Mouse (Mus musculus): Measurements from ENCODE around the gene Zcchc2. TPM values are rescaled to one million over a fixed set of nuclear protein-coding genes. Genes with fewer than 3 reads are reported as not detected.

Zcchc2 gene
- 14.1 TPM for polyA plus RNA-seq (2021)

DNA sequence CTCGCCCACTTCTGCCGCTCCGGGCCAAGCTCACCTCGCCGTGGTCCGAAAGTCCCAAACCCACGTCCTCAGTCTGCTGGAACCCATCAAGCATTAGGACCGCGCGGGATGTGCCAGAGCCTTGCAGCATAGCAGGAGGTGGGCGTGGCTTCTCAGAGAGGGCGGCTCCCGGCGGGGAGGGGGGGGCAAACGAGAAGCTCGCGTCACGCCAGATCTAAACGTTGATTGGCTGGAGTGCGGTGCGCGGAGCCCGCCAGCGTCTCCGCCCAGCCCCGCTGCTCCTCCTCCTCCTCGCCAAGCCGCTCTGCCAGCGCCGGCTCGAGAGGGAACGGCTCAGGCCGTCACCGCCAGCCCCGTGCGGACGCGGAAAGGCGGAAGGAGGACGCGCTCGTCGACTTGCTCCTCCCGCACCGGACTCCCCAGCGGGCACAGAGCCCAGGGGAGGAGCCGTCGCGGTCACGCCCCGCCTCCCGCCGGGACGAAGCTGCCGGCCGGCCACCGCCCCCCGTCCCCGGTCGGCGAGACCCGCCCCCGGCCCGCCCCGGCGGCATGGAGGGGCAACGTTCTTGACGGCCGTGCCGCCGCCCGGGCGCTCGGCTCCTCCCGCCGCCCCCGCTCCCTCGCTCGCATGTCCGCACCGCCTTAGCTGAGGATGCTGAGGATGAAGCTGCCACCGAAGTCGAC is at the start of gene Zcchc2:
Gene Zcchc2, plus strand, starts transcription at position 269 of the 684 bp plus-strand sequence.
- in situ Hi-C loops (cut with MboI; ENCODE audit: low pct_unique_long_range_greater_than_20kb) = no loop called here
- TF ChIP-seq CTCF (IDR thresholded peaks at IDR 0.05) = no peak
- POLR2A ChIA-PET = interaction anchor here (1.3 to 1.8 kb wide), 3 partner anchors 13 to 98 kb away, joined by 4 to 6 read pairs (median 5); no protein-coding TSS in a partner anchor
- DNase-seq (ENCODE audit: low read depth, low spot score) = peak; percentile 83
- H3K27me3 ChIP-seq = no peaks in the 10 kb centered on the region
- peak; percentile 94 for ATAC-seq
- CTCF ChIA-PET = interaction anchor here (1.2 kb wide), 1 partner anchor 82 kb away, joined by 3 read pairs; no protein-coding TSS in a partner anchor

GRCm38 (mm10) chr1:105944927-105945580 is 45.2 kb upstream of the Zcchc2 start:
- TF ChIP-seq CTCF (IDR thresholded peaks at IDR 0.05) = no peak
- DNase-seq (ENCODE audit: low read depth, low spot score) (no peak), ATAC-seq (no peak)
- ChIA-PET CTCF (interaction anchor here (0.8 to 1.2 kb wide), 3 partner anchors 11 to 56 kb away, joined by 3 to 4 read pairs (median 3); no protein-coding TSS in a partner anchor), POLR2A (no interaction called here)
- no peaks in the 10 kb centered on the region for H3K27me3 ChIP-seq
- in situ Hi-C loops (cut with MboI; ENCODE audit: low pct_unique_long_range_greater_than_20kb) = no loop called here

DNA sequence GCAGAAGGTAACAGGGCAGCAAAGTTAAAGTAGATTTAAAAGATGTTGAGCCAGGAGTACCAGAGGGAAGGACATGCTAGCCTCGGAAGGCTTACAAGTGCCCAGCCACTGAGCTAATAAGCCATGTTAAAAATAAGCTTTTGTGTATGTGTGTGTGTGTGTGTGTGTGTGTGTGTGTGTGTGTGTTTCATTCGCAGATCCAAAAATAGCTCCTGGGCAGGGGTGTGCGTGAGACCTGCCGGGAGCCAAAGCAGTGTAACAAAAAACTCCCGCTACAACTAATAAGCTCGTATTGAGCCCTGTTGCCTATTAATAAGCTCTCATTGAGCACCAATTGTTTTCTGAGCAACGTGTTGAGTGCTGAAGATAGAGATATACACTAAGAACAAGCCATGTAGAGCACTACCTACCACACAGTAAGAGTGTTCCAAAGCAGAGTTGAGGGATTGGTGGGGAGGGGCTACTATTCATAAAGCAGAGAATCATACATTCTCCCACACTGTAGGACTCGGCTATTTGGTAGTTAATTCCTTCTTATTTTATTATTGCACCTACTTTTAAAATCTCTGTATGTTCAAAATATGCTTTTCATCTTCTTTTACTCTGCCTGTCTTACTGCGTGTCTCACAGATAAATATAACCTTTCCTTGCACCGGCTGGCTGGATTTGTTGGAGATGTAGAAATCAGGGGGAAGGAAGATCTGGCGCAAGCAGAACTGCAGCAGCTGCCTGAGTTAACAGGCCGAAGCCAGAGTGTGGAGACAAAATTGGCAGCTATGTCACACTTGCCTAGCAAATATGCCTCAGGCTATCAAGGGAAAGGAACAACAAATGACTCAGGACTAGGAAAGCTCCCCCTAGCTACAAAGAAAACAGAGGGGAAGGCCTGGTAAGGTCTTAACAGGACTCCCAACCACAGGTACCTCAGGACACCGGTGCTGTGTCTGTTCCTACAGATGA is 43.3 kb upstream of the Zcchc2 start:
- ChIA-PET CTCF (interaction anchor here (0.8 to 1.3 kb wide), 4 partner anchors 9 to 56 kb away, joined by 3 to 4 read pairs (median 3); no protein-coding TSS in a partner anchor), POLR2A (no interaction called here)
- TF ChIP-seq CTCF (IDR thresholded peaks at IDR 0.05) = no peak
- in situ Hi-C loops (cut with MboI; ENCODE audit: low pct_unique_long_range_greater_than_20kb) = no loop called here
- peak; percentile 86 for DNase-seq (ENCODE audit: low read depth, low spot score)
- ATAC-seq = peak; percentile 97
- H3K27me3 ChIP-seq = no peaks in the 10 kb centered on the region

DNA sequence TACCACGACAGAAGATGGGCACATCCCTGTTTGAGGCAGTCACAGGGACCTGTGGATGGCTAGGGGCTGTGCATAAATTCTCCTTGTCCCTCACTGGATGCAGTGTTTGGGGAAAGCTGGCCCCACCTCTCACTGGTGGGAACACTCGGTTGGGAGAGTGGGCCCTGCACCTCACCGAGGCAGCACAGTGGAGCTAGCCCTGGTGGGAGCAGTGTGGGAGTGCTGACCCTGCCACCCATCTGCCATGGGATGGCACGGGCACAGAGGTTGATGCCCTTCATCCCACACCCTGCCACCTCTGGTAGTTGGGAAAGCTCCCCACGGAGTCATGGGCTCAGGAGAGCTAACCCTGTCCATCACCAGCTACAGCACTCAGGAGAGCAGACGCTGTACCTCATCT is 41.9 kb upstream of the Zcchc2 start:
- no peak for ATAC-seq

GRCm38 (mm10) chr1:105953588-105953987 is 36.6 kb upstream of the Zcchc2 start:
- ATAC-seq = no peak
- in situ Hi-C loops (cut with MboI; ENCODE audit: low pct_unique_long_range_greater_than_20kb) = no loop called here
- TF ChIP-seq CTCF (IDR thresholded peaks at IDR 0.05) = no peak
- POLR2A ChIA-PET = no interaction called here
- no peaks in the 10 kb centered on the region for H3K27me3 ChIP-seq
- CTCF ChIA-PET = interaction anchor here (1.0 to 1.6 kb wide), 3 partner anchors 9 to 21 kb away, joined by 3 to 4 read pairs (median 4); no protein-coding TSS in a partner anchor
- no peak for DNase-seq (ENCODE audit: low read depth, low spot score)

More for the DNA sequence above, 41.9 kb upstream of the Zcchc2 start:
- POLR2A ChIA-PET = interaction anchor here (1.3 kb wide), 1 partner anchor 11 kb away, joined by 3 read pairs; no protein-coding TSS in a partner anchor
- no peaks in the 10 kb centered on the region for H3K27me3 ChIP-seq
- no peak for TF ChIP-seq CTCF (IDR thresholded peaks at IDR 0.05)
- CTCF ChIA-PET = interaction anchor here (4.8 kb wide), 1 partner anchor 12 kb away, joined by 21 read pairs; no protein-coding TSS in a partner anchor
- in situ Hi-C loops (cut with MboI; ENCODE audit: low pct_unique_long_range_greater_than_20kb) = no loop called here
- no peak for DNase-seq (ENCODE audit: low read depth, low spot score)

GRCm38 (mm10) chr1:105954047-105954446 is 36.2 kb upstream of the Zcchc2 start:
- ChIA-PET POLR2A (no interaction called here), CTCF (interaction anchor here (1.0 to 1.6 kb wide), 3 partner anchors 9 to 22 kb away, joined by 3 to 4 read pairs (median 4); no protein-coding TSS in a partner anchor)
- in situ Hi-C loops (cut with MboI; ENCODE audit: low pct_unique_long_range_greater_than_20kb) = no loop called here

DNA sequence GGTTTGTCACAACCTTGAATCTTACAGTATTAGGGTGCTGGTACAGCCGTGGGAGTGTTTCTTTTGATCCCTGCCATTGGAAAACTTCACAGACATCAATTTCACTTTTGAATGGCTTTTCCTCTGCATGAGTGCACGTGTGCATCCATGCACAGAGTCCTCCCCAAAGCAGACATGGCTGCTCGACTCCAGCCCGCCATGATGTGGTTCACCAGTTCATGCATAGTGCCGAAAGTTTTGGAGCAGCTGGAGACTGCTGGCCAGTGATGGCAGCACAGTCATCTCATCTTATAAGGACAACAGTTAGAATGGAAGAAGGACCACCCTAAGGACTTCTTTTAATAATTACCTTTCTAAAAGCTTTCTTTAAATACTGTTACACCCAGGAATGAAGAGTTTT is 34.1 kb upstream of the Zcchc2 start:
- DNase-seq (ENCODE audit: low read depth, low spot score) (no peak), ATAC-seq (no peak)
- in situ Hi-C loops (cut with MboI; ENCODE audit: low pct_unique_long_range_greater_than_20kb) = no loop called here
- CTCF ChIA-PET = no interaction called here
- H3K27me3 ChIP-seq = no peaks in the 10 kb centered on the region
- POLR2A ChIA-PET = no interaction called here
- no peak for TF ChIP-seq CTCF (IDR thresholded peaks at IDR 0.05)

More at GRCm38 (mm10) chr1:105954047-105954446, 36.2 kb upstream of the Zcchc2 start:
- H3K27me3 ChIP-seq = no peaks in the 10 kb centered on the region
- DNase-seq (ENCODE audit: low read depth, low spot score) (no peak), ATAC-seq (no peak)
- TF ChIP-seq CTCF (IDR thresholded peaks at IDR 0.05) = no peak

DNA sequence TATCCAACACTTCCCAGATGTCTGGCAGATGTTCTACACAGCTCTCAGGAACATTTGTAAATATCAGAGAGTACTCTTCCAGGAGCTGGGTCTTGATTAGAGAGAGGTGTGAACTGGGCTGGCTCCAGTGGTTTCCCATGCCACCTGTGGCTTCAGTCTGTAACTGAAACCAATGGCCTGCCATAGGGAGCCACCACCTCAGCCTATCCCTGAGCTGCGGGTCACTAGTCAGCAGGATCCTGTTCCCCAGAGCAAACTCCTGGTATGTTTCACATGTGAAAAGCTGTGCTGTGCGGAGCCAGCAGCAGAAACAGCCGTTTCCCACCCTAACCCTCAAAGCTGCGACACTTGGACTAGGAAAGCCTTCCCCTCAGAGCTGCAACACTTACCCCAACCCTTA is 28.7 kb upstream of the Zcchc2 start:
- ChIA-PET POLR2A (no interaction called here), CTCF (interaction anchor here (1.2 to 5.0 kb wide), 2 partner anchors 12 to 18 kb away, joined by 3 to 21 read pairs; no protein-coding TSS in a partner anchor)
- no peak for TF ChIP-seq CTCF (IDR thresholded peaks at IDR 0.05)
- ATAC-seq = no peak
- no peaks in the 10 kb centered on the region for H3K27me3 ChIP-seq
- no peak for DNase-seq (ENCODE audit: low read depth, low spot score)
- in situ Hi-C loops (cut with MboI; ENCODE audit: low pct_unique_long_range_greater_than_20kb) = no loop called here

DNA sequence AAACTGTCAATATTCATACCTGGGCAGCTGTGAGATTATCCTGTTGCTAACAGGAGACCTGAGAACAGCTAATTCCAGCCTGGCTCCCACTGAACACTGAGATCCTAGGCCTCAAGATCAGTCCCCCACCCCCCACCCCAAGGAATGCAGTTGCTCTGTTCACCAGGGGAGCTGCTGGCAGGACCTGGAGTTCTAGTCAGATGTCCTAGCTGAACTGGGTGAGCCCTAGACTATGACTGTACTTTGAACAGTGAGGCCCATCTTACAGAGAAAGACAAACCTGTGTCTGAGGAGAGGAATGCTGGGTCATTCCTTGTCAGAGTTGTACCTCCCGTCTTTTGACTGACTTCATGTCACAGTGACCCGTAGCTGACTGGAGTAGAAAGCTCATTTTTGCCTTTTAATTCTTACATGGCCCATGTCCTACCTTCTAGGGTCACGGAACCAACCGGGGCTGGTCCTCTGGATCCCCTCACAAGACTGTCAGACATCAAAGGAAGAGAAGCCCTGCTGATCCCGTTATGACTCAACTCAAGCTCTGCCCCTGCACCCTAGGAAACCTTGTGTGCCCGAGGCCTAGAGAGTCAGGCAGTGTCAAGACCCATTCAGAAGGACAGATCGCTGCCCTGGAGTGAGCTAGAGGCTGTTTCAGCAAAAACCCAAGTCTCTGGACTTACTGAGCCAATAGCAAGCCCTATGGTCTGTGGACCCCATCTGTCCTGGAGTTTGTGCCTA is 28.0 kb upstream of the Zcchc2 start:
- no peak for TF ChIP-seq CTCF (IDR thresholded peaks at IDR 0.05)
- ChIA-PET CTCF (interaction anchor here (0.9 to 5.0 kb wide), 3 partner anchors 8 to 17 kb away, joined by 3 to 21 read pairs (median 4); no protein-coding TSS in a partner anchor), POLR2A (no interaction called here)
- DNase-seq (ENCODE audit: low read depth, low spot score) (no peak), ATAC-seq (no peak)
- no peaks in the 10 kb centered on the region for H3K27me3 ChIP-seq
- in situ Hi-C loops (cut with MboI; ENCODE audit: low pct_unique_long_range_greater_than_20kb) = no loop called here
